8 mouse cellular contexts compared by ENCODE assay signal in the genomic region with DNA sequence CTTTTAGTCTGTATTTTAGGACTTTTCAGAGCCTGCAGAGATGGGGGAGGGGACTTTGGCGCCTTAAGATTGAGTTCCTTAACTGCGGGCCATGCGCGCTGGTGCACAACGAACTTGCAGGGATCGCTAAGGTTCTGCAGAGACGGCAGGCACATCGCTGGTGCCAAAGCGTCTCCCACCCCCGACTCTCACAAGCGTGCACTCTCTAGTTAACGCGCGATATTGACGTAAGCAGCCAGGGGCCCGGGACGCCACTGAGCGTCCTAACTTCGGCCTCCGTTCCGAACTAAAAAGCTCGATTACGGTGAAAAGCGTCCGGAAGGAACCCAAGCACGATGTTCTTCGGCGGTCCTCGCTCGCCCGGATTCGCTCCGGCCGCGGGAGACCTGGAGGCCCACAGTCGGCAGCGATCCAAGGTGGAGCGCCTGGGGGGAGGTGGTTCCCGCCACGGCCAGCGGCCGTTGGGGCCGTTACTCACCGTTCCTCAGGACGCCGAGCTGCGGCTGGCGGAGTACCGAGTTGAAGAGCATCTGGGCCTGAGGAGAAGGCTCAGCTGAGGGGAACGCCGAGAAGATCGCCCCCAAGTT. TPM values are rescaled to one million over a fixed set of nuclear protein-coding genes. Genes with fewer than 3 reads are reported as not detected.
A peak's percentile ranks its signal among the peaks of the same experiment; 100 is the strongest.
DNase-seq lines count a peak whose midpoint lies in the region; ATAC-seq and TF ChIP-seq lines count a peak whose summit lies in the region.

No protein-coding gene starts in this region.

- intact Hi-C loops in heart, adult 2 months (cut with DNase I), result loop anchor here (5.0 kb wide), 1 partner anchor 142 kb away; the partner anchor contains the start of gene Lpgat1
- intact Hi-C loops in heart, postnatal 10 days (cut with DNase I), result loop anchor here (5.0 kb wide), 1 partner anchor 332 kb away; the partner anchor contains the start of gene Slc30a1

- TF ChIP-seq POLR2A in heart, adult 2 months (IDR thresholded peaks at IDR 0.05; ENCODE audit: insufficient read depth, low read depth, low read length), result no peak

- peaks cover 2% of the 10 kb centered on the region for H3K79me2 ChIP-seq in heart, adult 2 months (replicated peaks; ENCODE audit: control insufficient read depth, insufficient read depth, low read length)

- peaks cover 3% of the 10 kb centered on the region; the same call in 1 of the 2 replicates for H3K36me3 ChIP-seq in heart, adult 2 months (ENCODE audit: control insufficient read depth, insufficient read depth, low read length)
- peaks cover 44% of the 10 kb centered on the region for H3K36me3 ChIP-seq in G1E (replicated peaks)
- H3K36me3 ChIP-seq in embryonic facial prominence, embryonic 12.5 days, result peaks cover 7% of the 10 kb centered on the region
- no peaks in the 10 kb centered on the region for H3K36me3 ChIP-seq in hindbrain, postnatal 0 days (ENCODE audit: insufficient read depth, low read length)
- peaks cover 34% of the 10 kb centered on the region for H3K36me3 ChIP-seq in liver, embryonic 13.5 days

- H3K4me3 ChIP-seq in heart, adult 2 months, result peak overlapping the region; percentile 84
- peak overlapping the region; percentile 87 for H3K4me3 ChIP-seq in G1E (ENCODE audit: low read depth, low read length)
- H3K4me3 ChIP-seq in embryonic facial prominence, embryonic 12.5 days, result peak overlapping the region; percentile 83
- peak overlapping the region; percentile 85 for H3K4me3 ChIP-seq in hindbrain, postnatal 0 days (ENCODE audit: low read length)
- peak overlapping the region; percentile 94 for H3K4me3 ChIP-seq in liver, embryonic 13.5 days (replicated peaks)

- peaks cover 6% of the 10 kb centered on the region for H3K9me3 ChIP-seq in G1E (replicated peaks)
- no peaks in the 10 kb centered on the region for H3K9me3 ChIP-seq in embryonic facial prominence, embryonic 12.5 days
- no peaks in the 10 kb centered on the region for H3K9me3 ChIP-seq in hindbrain, postnatal 0 days (ENCODE audit: low read length)
- no peaks in the 10 kb centered on the region for H3K9me3 ChIP-seq in liver, embryonic 13.5 days (replicated peaks)

- TF ChIP-seq EP300 in heart, adult 2 months (IDR thresholded peaks at IDR 0.05; ENCODE audit: insufficient read depth, low read depth, low read length), result no peak

- no peak overlapping the region for H3K27ac ChIP-seq in heart, adult 2 months
- peak overlapping the region; percentile 95 for H3K27ac ChIP-seq in embryonic facial prominence, embryonic 12.5 days
- peak overlapping the region; percentile 72 for H3K27ac ChIP-seq in hindbrain, postnatal 0 days
- H3K27ac ChIP-seq in liver, embryonic 13.5 days, result peak overlapping the region; percentile 84

- ATAC-seq in G1E (ENCODE audit: extremely low read depth, insufficient number of reproducible peaks, low FRiP score, poor library complexity, severe bottlenecking), result peak; percentile 48
- ATAC-seq in embryonic facial prominence, embryonic 12.5 days (ENCODE audit: insufficient number of reproducible peaks, insufficient read depth, low FRiP score, low TSS enrichment), result 0 out of 2 replicates have a peak, but pooled peaks have one; percentile 9
- peak; percentile 11 for ATAC-seq in hindbrain, postnatal 0 days
- ATAC-seq in liver, embryonic 13.5 days (ENCODE audit: low read depth), result peak; percentile 30

- H3K9ac ChIP-seq in heart, adult 2 months (ENCODE audit: low read depth, low read length), result peak overlapping the region; percentile 44
- peak overlapping the region; percentile 85 for H3K9ac ChIP-seq in embryonic facial prominence, embryonic 12.5 days
- H3K9ac ChIP-seq in hindbrain, postnatal 0 days (replicated peaks; ENCODE audit: low read length), result peak overlapping the region; percentile 62
- H3K9ac ChIP-seq in liver, embryonic 13.5 days, result peak overlapping the region; percentile 88

- TF ChIP-seq CTCF in heart, adult 2 months (IDR thresholded peaks at IDR 0.05), result no peak
- TF ChIP-seq CTCF in G1E (IDR thresholded peaks at IDR 0.05; ENCODE audit: low read depth, low read length), result no peak
- no peak for TF ChIP-seq CTCF in hindbrain, postnatal 0 days (IDR thresholded peaks at IDR 0.05; ENCODE audit: low read depth)

- H3K4me1 ChIP-seq in heart, adult 2 months (ENCODE audit: control insufficient read depth, insufficient read depth, low read length), result peaks cover 2% of the 10 kb centered on the region; the same call in 1 of the 2 replicates
- H3K4me1 ChIP-seq in G1E (ENCODE audit: insufficient read depth, low read depth, low read length), result peaks cover 44% of the 10 kb centered on the region
- peaks cover 28% of the 10 kb centered on the region for H3K4me1 ChIP-seq in embryonic facial prominence, embryonic 12.5 days
- H3K4me1 ChIP-seq in hindbrain, postnatal 0 days (ENCODE audit: insufficient read depth, low read length), result peaks cover 12% of the 10 kb centered on the region
- peaks cover 39% of the 10 kb centered on the region for H3K4me1 ChIP-seq in liver, embryonic 13.5 days (replicated peaks)

- no peak for DNase-seq in heart, adult 2 months
- no peak for DNase-seq in heart, postnatal 10 days
- DNase-seq in G1E (ENCODE audit: low spot score), result peak; percentile 70
- peak; percentile 71 for DNase-seq in hindbrain, postnatal 0 days (ENCODE audit: low spot score)
- DNase-seq in liver, embryonic 13.5 days, result peak; percentile 65
- peak; percentile 74 for DNase-seq in neural tube, embryonic 10.5 days (ENCODE audit: extremely low spot score, low spot score)
- DNase-seq in ovary, postnatal 10 days (ENCODE audit: low spot score), result no peak

- WGBS in heart, adult 2 months, result under 1% methylated on average over 52 of the region's 52 CpGs
- WGBS in embryonic facial prominence, embryonic 12.5 days, result under 1% methylated on average over 52 of the region's 52 CpGs
- WGBS in hindbrain, postnatal 0 days, result under 1% methylated on average over 52 of the region's 52 CpGs
- under 1% methylated on average over 52 of the region's 52 CpGs for WGBS in liver, embryonic 13.5 days (ENCODE audit: insufficient replicate concordance)

- peak overlapping the region; percentile 63 for H3K4me2 ChIP-seq in embryonic facial prominence, embryonic 12.5 days (replicated peaks)
- H3K4me2 ChIP-seq in hindbrain, postnatal 0 days (ENCODE audit: low read depth, low read length), result peak overlapping the region; percentile 91
- H3K4me2 ChIP-seq in liver, embryonic 13.5 days, result peak overlapping the region; percentile 85

- no peaks in the 10 kb centered on the region for H3K27me3 ChIP-seq in heart, adult 2 months (ENCODE audit: control insufficient read depth, insufficient read depth, low read length)
- no peaks in the 10 kb centered on the region for H3K27me3 ChIP-seq in G1E (ENCODE audit: insufficient read depth, low read length)
- H3K27me3 ChIP-seq in embryonic facial prominence, embryonic 12.5 days, result no peaks in the 10 kb centered on the region
- no peaks in the 10 kb centered on the region for H3K27me3 ChIP-seq in hindbrain, postnatal 0 days (ENCODE audit: insufficient read depth, low read length)
- H3K27me3 ChIP-seq in liver, embryonic 13.5 days, result no peaks in the 10 kb centered on the region

RNA-seq across cellular contexts. Expression of gene Dtl, which starts 0.4 kb away (rescaled TPM):
- under 1 TPM; 0.16 to 0.27 TPM for total RNA-seq in heart, adult 2 months (2021)
- 0.06 and 0.29 TPM in 2 replicates for polyA plus RNA-seq in heart, adult 2 months (2012; rRNA removed)
- total RNA-seq in heart, postnatal 10 days (2021), result 1 to 10 TPM; 4.9 to 6.3 TPM
- 138 and 139 TPM in 2 replicates for total RNA-seq in G1E (2014; fragmentation: Nextera tagmentation)
- total RNA-seq in G1E (2017), result 58.0 and 65.2 TPM in 2 replicates
- polyA plus RNA-seq in G1E (2012), result 15.8 and 19.7 TPM in 2 replicates
- polyA plus RNA-seq in embryonic facial prominence, embryonic 12.5 days (2016; fragmentation: Nextera tagmentation; extraction: Ambion mirVana), result 75.6 and 78.7 TPM in 2 replicates
- total RNA-seq in hindbrain, postnatal 0 days (2014; rRNA removed), result 5.1 and 6.6 TPM in 2 replicates
- polyA plus RNA-seq in hindbrain, postnatal 0 days (2015; fragmentation: Nextera tagmentation; extraction: Ambion mirVana), result 7.5 and 8.0 TPM in 2 replicates
- polyA plus RNA-seq in liver, embryonic 13.5 days (2015; fragmentation: Nextera tagmentation; extraction: Ambion mirVana), result 36.6 and 43.0 TPM in 2 replicates

RNA-seq across cellular contexts. Expression of gene Ints7, which starts 0.5 kb away (rescaled TPM):
- total RNA-seq in heart, adult 2 months (2021), result 10 to 100 TPM in 1 of 2 experiments, 1 to 10 TPM in 1; 9.5 to 11.2 TPM
- 16.3 and 22.3 TPM in 2 replicates for polyA plus RNA-seq in heart, adult 2 months (2012; rRNA removed)
- 10 to 100 TPM; 23.0 to 23.2 TPM for total RNA-seq in heart, postnatal 10 days (2021)
- total RNA-seq in G1E (2014; fragmentation: Nextera tagmentation) (25.9 and 28.0 TPM in 2 replicates), G1E (2017) (39.7 and 47.1 TPM in 2 replicates)
- polyA plus RNA-seq in G1E (2012), result 11.8 and 20.7 TPM in 2 replicates
- 75.2 and 75.4 TPM in 2 replicates for polyA plus RNA-seq in embryonic facial prominence, embryonic 12.5 days (2016; fragmentation: Nextera tagmentation; extraction: Ambion mirVana)
- 34.1 and 41.3 TPM in 2 replicates for total RNA-seq in hindbrain, postnatal 0 days (2014; rRNA removed)
- 26.3 and 28.7 TPM in 2 replicates for polyA plus RNA-seq in hindbrain, postnatal 0 days (2015; fragmentation: Nextera tagmentation; extraction: Ambion mirVana)
- polyA plus RNA-seq in liver, embryonic 13.5 days (2015; fragmentation: Nextera tagmentation; extraction: Ambion mirVana), result 25.0 and 30.3 TPM in 2 replicates

Comparison
In these comparisons a context has a peak if more than half of its experiments do, and no peak if none do; other contexts are left out.
1. DNase-seq: peak in G1E (single experiment), hindbrain, postnatal 0 days (single experiment), liver, embryonic 13.5 days (single experiment) and neural tube, embryonic 10.5 days (single experiment); none in heart, adult 2 months (0 of 2), heart, postnatal 10 days (0 of 2) and ovary, postnatal 10 days (single experiment).
2. Peak in every context shown above with its lines, with median percentiles within 50 percentile points of each other: H3K4me3 ChIP-seq, H3K9ac ChIP-seq, ATAC-seq and H3K4me2 ChIP-seq.